Mouse (Mus musculus) retina, postnatal 1 day (tissue): ENCODE measurements around the gene Ccdc141.
A peak's percentile ranks its signal among the peaks of the same experiment; 100 is the strongest.
"Not testable (repeated sequence)": the region's sequence is repeated elsewhere in the genome, so short reads cannot be mapped to it uniquely, and the experiment has no call there.

Experiments used
- DNase-seq: peaks from one replicate; pipeline ENCODE4 v3.0.0-alpha.2; 2012

Gene Ccdc141

DNA sequence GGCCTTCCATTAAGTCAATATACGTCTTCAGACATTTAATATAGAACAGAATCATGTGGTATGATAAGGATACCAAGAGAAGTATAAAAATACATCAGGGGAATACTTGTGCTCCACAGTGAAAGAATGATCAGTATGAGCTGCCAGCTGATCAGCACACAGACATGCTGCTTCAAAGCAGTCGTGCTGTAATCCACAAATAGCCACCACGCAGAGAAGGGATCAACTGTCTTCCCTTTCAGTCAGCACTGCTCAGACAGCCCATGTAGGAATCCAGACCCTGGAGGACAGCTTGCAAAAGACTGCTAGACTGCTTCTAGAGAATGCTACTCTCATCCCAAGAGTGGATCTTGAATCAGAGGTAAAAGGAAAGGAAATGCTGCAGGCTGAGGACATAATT, 127.5 kb downstream of the Ccdc141 start:
- DNase-seq, result no peak

DNA sequence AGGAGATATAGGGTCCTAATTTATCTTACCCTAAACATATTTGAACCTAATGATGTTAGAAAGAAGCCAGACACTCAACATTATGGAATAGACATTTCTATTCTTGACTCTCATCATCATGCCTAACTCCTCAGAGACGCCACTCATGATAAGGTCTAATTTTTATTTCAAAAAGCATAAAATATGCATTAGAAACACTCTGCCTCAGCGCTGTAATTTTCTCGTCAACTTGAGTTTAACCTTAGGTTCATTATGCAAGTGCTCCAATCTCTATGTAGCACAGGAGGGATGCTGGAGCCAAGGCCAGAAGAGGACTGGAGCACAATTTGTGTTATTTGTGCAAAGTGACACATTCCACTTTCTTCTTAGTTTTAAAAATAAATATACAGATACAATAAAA, 130.8 kb downstream of the Ccdc141 start:
- DNase-seq, result no peak

DNA sequence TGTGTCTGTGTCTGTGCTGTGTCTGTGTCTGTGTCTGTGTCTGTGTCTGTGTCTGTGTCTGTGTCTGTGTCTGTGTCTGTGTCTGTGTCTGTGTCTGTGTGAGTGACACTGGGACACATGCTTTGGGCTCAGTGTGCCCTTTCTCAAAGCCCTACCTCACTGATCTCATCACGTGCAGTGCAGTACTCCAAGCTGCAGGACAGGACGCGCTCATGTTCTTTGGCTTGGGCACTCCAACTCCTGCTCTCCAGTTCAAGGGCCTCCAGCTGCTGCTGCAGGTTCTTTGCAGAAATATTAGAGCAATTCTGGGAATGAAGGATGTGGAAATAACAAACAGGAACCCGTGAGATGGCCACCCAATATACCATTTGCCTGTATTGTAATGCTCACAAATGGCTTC, 131.2 kb downstream of the Ccdc141 start:
- no peak for DNase-seq

DNA sequence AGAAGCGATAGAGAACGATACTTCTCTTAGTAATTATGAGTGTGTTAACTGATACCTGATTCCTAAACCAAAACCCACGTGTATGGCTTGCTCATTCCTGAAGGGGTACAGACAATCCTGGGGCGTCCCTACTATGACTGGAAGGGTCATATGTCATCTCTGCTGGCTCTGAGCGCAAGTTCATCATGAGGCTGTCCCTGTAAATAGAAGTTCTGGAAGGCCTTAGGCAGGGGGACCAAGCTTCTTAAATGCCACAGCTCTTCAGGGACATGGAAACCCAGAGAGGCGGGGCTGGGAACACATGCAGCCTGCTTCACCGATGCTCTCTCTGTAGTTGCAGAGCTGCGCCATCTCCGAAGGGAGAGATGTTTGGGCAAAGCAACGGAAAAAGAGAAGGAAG, 133.2 kb downstream of the Ccdc141 start:
- no peak for DNase-seq

DNA sequence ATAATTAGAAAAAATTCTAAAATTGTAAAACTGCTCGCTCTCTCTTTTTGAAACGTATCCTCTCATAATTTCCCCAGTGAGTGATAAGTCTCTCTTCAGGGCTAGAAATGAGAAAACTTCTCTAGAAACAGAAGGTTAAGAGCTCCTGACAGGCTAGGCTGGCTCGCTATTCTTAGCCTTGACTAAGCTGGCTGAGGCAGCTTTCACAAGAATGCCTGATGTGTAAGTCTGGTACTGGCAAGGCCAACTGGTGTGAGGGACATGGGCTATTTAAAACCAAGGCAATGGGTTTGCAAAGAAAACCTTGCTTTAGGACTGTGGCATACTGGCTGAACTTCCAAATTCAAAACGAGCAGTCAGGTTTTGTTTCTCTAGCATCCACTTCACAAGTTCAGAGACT, 136.3 kb downstream of the Ccdc141 start:
- no peak for DNase-seq

DNA sequence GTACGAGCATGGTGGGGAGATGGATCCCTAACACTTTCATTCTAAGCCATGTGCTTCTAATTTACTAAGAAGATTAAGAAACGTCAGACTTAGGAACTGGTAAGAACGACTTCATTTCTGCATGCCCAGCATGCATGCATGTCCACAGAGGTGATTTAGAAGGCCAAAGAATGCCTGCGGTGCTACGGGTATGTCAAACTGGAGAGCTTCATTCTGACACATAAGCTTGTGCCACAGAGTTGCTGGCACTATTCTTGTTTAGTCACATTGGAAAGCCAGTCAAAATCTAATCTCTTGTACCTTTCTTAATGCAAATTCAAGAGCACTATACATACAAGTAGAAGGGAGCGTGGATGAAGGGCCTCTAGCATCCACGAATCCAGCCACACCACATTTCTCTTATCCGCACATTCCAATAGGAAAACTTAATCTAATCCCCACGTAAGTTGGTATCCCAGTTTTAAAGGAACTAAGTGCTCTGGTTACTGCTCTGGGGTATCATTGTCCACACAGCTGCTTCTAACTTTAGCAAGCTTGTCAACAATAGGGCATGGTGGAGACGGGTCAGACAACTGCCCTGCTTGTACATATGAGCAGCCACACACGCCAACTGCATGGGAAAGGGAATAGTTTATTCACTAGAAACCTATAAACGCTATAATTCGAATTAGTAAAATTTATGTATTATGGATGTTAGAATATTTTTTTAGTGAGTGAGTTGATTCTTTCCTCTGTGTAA, 136.9 kb downstream of the Ccdc141 start:
- DNase-seq, result no peak

DNA sequence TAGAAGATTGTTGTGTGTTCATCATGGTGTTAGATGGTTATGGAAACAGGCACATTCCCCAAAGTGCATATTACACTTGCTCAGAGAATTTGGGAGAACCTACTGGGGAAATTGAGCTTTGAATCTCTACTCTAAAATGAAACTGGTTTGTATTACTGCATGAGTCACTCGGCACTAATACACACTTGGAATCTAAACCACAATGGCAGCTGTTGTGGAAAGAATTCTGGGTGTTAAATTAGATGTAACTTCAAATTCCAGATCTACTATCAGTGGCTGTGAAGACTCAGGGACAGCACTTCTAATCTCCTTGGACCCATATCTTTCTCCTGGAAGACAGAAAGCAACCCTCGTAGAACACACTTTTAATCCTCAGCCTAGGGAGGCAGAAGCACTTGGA, 149.8 kb downstream of the Ccdc141 start:
- no peak for DNase-seq

DNA sequence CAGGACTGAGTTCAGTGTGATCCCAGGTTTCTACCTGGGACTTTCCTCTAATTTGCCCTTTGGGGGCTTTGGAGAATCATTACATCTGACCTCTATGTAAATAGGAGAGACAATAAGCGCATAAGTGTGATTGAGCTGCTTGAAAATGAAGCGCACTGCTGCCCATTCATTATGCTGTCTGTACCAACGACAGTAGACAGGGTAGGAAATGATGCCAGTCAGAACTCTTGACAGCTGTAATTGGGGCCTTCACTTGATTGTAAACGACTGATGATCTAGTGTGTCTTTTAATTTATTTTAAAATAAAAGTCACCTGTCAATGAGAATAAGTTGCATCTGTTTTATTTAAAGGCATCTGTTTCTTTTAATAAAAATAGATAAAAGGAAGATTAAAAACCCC, 152.7 kb downstream of the Ccdc141 start:
- DNase-seq, result no peak

DNA sequence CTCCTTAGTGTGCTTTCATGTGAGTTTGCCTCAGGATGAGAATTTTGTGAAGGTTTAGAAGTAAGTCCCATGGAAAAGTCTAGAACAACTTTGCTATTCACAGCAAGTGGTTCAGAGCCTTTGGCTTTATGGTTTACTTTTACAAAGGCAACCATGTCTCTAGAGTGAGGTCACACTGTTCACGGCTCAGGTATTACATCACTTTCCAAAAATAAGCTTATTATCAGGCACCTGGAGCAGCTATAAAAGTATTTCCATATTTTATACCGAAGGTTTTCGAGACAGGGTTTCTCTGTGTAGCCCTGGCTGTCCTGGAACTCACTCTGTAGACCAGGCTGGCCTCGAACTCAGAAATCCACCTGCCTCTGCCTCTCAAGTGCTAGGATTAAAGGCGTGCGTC, 157.0 kb downstream of the Ccdc141 start:
- not testable (repeated sequence) for DNase-seq

DNA sequence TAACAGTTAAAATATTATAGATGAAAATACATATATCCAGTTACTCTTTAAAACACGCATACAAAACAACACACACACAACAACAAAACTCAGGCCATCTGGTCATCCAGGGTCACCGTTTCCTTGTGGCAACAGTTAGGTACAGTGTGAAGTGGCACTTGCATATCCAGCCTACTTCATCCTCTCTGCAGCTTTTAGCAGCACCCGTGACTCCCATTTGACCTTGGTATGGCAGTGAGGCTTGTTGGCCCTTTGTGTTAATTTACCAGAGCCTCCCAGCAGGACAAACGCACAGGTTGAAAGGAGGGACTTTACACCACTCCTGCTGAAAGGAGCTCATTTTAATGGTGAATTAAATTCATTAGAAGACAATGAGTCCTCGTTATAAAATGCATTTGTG, 158.5 kb downstream of the Ccdc141 start:
- no peak for DNase-seq

DNA sequence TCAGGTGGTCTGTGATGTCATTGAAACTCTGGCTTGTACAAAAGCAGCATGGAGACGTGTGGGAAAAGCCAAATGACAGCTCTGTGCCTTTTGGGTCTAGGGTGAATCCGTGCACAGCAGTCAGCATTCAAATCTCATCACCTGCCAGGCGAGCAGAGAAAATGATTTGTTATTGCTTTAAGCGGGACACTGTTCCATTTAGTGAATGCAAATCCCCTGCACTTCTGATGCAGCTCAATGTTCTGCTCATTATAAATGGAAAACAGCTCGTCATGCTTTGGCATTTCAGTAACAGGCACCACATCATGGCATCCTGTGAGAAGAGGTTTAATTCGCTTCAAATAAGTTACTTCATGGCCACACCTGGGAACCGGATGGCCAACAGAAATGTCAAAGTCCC, 163.4 kb downstream of the Ccdc141 start:
- no peak for DNase-seq

DNA sequence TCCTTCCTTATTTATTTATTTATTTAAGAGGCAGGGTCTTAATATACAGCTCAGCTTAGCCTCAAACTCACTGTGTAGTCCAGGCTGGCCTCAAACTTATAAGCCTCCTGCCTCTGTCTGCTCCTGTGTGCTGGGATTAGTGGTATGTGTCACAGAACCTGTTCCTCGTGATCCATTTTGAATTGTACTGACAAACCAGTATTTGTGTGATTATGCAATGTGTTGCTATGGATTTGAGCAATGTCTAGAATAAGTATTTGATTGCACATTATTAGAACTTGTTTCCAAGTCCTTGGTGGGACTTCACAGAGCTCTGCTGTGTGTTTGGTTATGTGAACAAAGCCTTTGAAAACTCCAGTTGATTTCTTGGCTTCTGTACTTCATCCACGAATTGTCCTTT, 167.3 kb downstream of the Ccdc141 start:
- no peak for DNase-seq

DNA sequence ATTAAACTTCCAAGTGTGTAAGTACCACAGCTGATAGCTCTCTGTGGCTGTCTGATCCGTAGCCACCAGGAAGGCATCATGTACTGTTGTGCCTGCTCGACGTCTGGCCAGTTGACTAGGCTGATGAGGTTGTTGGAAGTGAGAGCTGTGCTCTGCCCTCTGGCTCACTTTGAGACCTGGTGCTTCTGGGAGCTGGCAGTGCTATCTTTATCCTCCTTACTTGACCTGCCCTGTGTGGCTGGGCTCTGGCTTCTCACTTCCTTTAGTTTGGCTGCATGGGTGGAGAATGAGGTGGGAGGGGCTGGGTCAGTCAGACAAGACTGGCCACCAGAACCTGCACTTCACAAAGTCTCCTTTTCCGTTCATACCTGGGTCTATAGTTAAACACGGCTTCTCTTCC, 172.1 kb downstream of the Ccdc141 start:
- no peak for DNase-seq

DNA sequence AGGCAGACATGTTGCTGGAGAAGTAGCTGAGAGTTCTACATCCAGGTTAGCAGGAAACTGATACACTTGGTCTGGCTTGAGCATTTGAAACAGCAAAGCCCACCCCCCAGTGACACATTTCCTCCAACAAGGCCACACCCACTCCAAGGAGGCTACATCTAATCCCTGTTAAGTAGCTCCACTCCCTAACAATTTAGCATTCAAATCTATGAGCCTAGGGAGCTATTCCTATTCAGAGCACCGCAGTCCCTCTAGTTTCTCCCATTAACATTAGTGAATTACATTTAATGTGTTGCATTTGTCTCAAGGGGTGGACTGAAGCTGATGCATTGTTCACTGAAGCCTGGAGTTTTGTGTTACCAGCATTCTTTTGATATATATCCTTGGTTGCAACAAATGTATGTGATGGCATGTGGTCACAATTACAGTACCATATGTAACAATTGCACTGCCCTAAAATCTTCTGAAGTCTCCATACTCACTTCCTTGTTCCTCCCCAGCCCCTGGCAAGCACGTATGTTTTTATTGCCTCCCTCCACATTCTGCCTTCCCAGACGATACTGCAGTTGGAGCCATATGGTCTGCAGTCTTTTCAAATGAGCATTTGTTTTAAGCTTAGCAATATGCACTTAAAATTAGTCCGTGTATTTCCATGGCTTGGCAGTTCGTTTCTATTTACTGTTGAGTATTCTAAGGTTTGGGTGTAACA, 177.8 kb downstream of the Ccdc141 start:
- no peak for DNase-seq

DNA sequence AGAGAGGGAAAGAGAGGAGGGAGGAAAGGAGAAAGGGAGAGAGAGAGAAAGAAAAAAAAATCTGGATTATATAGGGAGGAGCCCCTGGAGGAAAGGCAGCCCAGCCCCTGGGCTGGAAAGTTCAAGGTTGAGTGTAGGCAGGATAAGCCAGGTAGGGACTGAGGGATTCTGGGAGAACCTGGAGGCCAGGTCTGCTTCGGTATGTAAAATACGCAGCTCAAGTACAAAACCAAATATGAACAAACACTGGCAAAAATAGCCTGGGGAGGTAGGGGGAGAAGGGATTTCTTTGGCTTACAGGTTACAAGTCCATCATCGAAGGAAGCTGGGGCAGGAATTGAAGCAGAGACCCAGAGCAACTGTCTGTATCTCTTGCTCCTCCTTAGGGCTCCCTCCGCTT, 183.1 kb downstream of the Ccdc141 start:
- no peak for DNase-seq

DNA sequence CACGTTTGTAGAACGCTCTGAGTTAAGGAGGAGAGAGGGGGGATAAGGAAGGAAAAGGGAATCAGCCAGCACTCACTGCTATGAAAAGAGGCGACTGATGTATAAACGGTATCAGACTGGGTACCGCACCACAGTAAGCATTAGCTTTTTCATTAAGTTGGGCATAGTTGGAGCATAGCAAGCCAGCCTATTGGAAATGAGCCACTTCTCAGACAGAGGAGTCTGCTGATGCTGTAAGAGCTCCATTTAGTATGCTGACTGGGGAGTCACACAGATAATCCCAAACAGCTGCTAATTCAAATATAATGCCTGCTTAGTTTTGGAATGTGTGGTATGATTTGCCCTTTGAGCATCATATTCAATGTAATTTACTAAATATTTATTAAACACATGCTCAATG, 186.1 kb downstream of the Ccdc141 start:
- no peak for DNase-seq

DNA sequence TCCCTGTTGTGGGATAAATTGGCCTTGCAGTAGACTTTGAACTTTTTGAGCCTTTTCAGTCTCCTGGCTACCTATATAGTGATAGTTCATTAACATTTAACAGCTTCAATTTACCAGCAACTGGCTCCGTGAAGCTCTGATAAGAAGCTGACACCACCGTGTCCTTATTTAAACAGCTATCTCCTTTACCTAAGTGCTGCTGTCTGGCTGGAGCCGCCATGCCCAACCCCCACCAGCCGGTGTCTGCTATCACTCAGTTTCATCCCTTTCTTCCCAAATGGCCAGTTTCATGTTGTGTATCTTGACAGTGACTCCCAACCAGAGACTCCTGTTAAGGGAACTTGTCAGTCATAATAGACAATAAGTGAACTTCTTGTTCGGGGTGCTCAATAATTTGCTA, 186.8 kb downstream of the Ccdc141 start:
- no peak for DNase-seq

DNA sequence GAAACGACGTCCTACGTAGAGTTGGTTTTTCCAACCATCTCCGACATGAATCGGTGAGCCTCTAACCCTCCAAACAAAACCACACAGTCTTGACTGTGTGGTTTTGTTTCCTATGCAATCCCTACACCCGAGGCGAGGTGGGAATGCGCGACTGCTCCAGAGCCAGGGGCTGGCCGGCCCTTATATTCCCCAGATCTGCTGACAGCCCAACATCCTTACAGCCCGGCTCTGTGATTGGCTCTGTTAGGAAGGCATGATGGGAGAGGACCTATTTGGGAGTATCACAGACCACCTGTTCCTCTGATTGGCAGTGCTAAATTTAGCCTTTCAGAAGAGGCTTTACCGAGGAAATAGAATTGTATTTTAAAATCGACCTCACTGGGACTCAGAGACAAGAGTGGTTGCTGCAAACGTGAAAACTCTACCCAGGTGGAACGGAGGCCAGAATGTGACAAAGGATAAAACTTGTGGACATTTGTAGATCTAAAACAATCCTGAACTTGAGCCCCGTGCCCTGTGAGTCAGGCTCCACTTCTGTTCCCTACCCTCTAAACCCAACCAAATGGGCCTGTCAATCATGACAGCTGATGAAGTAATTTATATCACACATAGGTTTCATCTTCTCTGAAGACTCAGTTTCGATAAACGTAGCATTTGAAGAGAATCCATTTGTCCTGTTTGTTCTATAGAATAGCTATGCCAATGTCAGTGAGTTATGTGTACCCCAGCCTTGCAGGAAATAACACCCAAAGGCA, 187.9 kb downstream of the Ccdc141 start, which contains the start of gene Ttn:
Gene Ttn (minus strand): TSS at position 157 of the 755 bp plus-strand sequence.
- no peak for DNase-seq

DNA sequence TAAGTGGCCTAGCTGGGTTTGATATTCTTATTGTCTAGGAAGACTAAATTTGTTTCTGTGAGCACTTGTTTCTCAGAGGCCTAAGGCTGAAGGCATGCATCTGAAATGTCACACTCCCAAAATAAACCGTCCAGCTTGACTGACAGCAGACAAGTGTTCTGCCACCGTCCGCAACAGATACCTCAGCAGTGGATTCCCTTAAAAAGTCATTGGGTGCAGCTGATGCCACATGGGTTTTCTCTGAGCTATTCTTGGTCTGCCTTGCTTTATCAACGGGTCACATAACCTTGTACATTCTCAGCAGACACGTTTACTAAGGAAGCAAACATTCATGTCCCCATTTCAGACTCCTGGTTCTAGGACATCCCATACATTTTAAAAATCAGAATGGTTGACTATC, 188.7 kb downstream of the Ccdc141 start:
- DNase-seq, result no peak

DNA sequence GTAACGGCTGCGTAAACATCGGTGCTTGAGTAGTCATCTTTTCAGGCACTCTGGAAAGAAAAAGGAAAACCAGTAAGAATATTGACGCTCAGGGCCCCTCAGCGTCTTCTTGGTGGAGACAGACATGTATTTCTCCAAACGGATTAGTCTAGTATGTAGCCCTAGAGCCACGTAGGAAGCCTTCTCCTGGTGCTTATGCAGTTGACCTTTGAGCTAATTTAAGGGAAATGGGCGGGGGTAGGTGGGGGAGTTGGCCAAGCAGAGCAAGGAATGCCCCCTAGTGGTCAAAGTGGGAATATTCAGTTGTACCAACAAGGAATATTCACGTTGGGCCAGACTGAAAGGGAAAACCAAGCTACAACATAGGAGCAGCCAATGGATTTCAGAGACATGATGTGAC, 190.3 kb downstream of the Ccdc141 start:
- DNase-seq, result peak; percentile 69

DNA sequence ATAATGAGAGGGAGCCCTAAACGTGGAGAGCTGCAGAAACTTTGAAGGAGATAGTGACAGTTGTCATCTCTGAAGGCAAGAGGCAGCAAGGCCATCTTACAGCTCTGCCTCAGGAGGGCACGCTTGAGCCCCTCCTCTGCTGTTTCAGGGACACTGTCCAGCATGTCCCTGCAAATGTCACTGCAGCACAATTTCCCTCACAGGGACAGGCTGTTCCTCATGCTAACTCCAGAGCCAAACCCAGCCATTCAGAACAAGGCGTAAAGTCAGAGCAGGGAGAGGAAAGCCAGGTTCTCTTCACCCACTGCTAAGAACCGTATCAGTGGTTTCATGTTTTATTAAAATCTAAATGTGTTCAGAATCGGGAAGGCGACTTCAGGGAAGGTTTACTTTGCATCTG, 192.8 kb downstream of the Ccdc141 start:
- no peak for DNase-seq

DNA sequence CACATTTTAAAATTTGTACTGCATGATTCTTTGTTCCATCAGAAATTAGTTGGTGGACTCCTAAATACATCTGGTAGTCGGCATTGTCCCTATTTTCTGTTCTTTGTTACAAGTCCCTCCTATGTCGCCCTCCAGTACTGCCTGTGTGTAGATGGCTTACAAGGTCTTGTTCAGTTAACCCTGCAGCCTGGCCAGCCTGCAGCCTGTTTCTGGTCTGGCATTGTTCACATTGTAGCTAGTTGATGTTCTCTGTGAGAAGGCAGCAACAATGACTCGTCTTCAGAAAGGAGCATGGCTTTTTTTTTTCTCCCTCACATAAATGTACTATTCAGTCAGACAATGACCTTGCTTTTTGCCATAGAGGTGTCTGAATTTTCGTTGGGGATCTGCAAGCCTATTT, 198.4 kb downstream of the Ccdc141 start:
- DNase-seq, result no peak

DNA sequence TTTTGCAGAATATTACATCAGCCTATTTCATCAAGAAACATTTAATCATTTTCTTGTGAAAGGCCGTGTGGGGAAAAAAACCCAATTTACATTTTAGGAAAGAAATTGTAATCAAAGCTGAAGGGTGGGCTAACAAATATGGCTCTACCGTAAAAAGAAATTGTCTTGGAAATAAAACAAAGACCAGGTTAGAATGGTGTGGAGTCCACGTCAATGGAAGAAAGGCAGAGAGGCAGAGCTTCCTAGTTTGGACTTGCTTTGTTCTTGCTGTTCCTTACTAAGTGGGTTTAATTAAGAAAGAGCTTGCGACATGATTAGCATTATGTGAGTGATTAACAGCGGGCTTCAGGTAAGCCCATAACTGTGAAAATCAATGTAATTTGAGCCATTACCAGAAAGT, 199.4 kb downstream of the Ccdc141 start:
- DNase-seq, result no peak

DNA sequence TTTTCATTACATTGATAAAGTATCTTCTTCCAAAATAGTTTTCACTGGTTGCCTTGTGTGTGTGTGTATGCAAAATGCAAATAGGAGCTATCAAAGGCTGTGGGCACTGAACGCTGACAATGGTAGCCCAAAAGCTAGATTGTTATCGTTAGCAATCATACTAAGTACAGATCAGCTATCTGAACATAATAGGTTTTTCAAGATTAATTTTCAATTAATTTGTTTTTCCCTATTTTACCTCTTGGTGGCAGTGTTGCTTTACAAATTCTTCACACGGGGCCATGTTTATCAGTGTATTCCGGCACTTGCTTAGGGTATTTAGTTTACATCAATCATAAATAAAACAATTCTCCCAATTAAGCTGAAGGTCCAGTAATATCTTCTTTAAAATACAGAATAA, 199.8 kb downstream of the Ccdc141 start:
- DNase-seq, result peak; percentile 66
